Mouse (Mus musculus) Muller cell, postnatal 12 days (primary cell): Measurements from ENCODE around the gene Stra8.
A peak's percentile ranks its signal among the peaks of the same experiment; 100 is the strongest.

Experiments used
- DNase-seq: peaks from one replicate; pipeline ENCODE4 v3.0.0-alpha.2; 2015; ENCODE audit errors: inconsistent ontology term

Stra8 gene

GRCm38 (mm10) chr6:34902578-34902977 lies 17.4 kb upstream of the Stra8 start:
- no peak for DNase-seq

- no peak for DNase-seq
Measured at GRCm38 (mm10) chr6:34903441-34903840, 16.5 kb upstream of the Stra8 start.

GRCm38 (mm10) chr6:34903851-34904250 lies 16.1 kb upstream of the Stra8 start:
- no peak for DNase-seq

GRCm38 (mm10) chr6:34904361-34904760 lies 15.6 kb upstream of the Stra8 start:
- no peak for DNase-seq

GRCm38 (mm10) chr6:34906125-34906524 lies 13.8 kb upstream of the Stra8 start:
- no peak for DNase-seq

- DNase-seq: no peak
Measured at GRCm38 (mm10) chr6:34906661-34907060, 13.3 kb upstream of the Stra8 start.

GRCm38 (mm10) chr6:34907121-34907614 lies 12.8 kb upstream of the Stra8 start:
- no peak for DNase-seq

GRCm38 (mm10) chr6:34907696-34908260 lies 12.2 kb upstream of the Stra8 start:
- no peak for DNase-seq

- no peak for DNase-seq
Measured at GRCm38 (mm10) chr6:34909631-34910345, 10.2 kb upstream of the Stra8 start.

- peak; percentile 96 for DNase-seq
Measured at GRCm38 (mm10) chr6:34910371-34911219, 9.4 kb upstream of the Stra8 start, which contains the start of gene Wdr91. Gene Wdr91 (minus strand): TSS chr6:34910876.

GRCm38 (mm10) chr6:34913341-34914040 lies 6.5 kb upstream of the Stra8 start:
- no peak for DNase-seq

GRCm38 (mm10) chr6:34914462-34914861 lies 5.5 kb upstream of the Stra8 start:
- DNase-seq: no peak

- DNase-seq: no peak
Measured at GRCm38 (mm10) chr6:34919146-34919545, 817 bp upstream of the Stra8 start.

GRCm38 (mm10) chr6:34920631-34921030 lies 668 bp downstream of the Stra8 start:
- no peak for DNase-seq

- DNase-seq: peak; percentile 26
Measured at GRCm38 (mm10) chr6:34921941-34922340, 2.0 kb downstream of the Stra8 start.

- peak; percentile 46 for DNase-seq
Measured at GRCm38 (mm10) chr6:34927156-34927555, 7.2 kb downstream of the Stra8 start.

GRCm38 (mm10) chr6:34927594-34927993 lies 7.6 kb downstream of the Stra8 start:
- no peak for DNase-seq

- DNase-seq: no peak
Measured at GRCm38 (mm10) chr6:34932633-34933032, 12.7 kb downstream of the Stra8 start.

- no peak for DNase-seq
Measured at GRCm38 (mm10) chr6:34936743-34937142, 16.8 kb downstream of the Stra8 start.

- DNase-seq: no peak
Measured at GRCm38 (mm10) chr6:34938280-34938928, 18.4 kb downstream of the Stra8 start.

GRCm38 (mm10) chr6:34938929-34939325 lies 19.0 kb downstream of the Stra8 start:
- DNase-seq: no peak
